Mouse (Mus musculus): ENCODE measurements at regions not wholly inside any gene's neighbourhood (a gene's known extent, or its start where the extent isn't known, plus 50 kb on each side); places are given as distances from the start of the nearest gene placed in this dataset.

DNA sequence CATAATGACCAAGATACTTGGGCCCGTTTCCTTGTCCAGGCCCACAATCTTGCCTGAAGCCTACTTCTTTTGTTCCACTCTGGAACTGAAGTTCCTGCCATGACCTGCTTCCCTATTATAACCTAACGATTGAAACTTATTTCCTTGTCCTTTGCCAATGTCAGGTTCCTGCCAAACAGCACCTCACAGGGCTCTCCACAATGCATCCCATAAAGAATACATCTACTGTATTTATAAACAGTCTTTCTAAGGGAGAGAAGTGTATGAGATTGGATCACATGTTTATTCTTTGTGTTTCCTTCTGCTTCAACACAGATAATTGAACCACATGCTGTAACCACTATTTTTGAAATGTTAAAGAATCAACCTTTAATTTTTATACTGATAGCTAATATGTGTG is 1124.3 kb upstream of the Acvr2a start:
- DNase-seq: peak; percentile 33
